Mouse (Mus musculus) mouse embryonic stem cell (cell line): Measurements from ENCODE around the gene Cers6.

Experiments
- in situ Hi-C, 2 experiments: fragments of 300-500 bp; cut with MboI; formaldehyde crosslinking; loops; 1 replicate in 1 of 2; 3 replicates in 1 of 2; pipeline ENCODE4 v1.14.3; 2019 to 2020; ENCODE audit warnings: low sequenced_read_pairs in 2 of 2, low pct_unique_long_range_greater_than_20kb in 1 of 2, mixed read lengths in 1 of 2; ENCODE audit not compliant: unreplicated experiment in 1 of 2

Gene Cers6

DNA sequence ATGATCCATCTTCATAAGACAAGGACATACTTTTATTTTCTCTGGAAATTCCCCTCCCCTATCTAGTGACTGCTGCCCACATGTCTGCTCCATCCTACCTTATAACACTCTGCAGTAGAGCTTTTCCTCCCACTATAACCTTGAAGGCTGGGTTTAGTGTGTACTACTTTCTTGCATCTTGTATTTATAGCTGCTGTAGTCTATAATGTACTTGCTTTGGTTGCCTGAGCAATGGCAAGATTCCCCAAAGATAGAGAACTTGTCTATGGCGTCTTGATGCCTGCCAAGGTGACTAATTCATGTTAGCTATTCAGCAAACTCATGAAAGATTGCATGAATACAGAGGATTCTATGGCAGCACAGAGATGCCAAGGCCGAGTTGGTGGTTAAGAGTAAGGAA lies 176.1 kb downstream of the Cers6 start:
- in situ Hi-C loops, result no loop called here

DNA sequence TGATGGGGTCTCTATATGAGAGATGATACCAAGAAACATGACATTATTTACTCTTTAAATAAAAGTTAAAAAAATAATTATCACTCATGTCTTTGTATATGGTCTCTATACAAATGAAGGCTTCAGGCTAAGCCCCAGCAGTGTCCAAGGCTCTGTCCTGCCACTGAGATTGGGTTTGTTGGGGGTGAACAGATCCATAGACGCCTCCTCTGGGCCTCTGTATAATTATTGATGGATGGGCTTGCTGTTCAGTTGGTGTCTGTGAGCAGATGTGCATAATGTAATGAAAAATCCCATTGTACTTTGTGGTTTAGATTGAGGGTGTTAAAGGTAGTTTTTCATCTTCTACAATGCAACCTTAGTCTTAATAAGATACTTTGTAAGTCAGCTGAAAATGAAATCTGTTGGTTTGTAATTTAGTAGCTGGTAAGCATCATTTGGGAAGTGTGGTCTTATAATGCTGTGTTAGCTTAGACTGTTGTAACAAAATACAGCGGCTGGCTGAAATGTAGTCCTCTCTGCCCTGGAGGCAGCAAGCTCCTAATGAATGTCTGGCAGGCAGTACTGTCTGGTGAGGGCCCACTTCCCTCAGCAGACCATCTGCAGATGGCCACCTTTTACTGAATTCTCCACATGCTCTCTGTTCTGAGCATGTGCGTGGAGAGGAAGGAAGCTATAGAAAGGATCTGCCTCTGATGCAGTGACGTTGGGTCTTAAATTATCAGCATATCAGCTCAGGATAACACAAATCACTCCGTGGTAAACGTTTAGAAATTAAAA lies 181.3 kb downstream of the Cers6 start:
- in situ Hi-C loops, result no loop called here

DNA sequence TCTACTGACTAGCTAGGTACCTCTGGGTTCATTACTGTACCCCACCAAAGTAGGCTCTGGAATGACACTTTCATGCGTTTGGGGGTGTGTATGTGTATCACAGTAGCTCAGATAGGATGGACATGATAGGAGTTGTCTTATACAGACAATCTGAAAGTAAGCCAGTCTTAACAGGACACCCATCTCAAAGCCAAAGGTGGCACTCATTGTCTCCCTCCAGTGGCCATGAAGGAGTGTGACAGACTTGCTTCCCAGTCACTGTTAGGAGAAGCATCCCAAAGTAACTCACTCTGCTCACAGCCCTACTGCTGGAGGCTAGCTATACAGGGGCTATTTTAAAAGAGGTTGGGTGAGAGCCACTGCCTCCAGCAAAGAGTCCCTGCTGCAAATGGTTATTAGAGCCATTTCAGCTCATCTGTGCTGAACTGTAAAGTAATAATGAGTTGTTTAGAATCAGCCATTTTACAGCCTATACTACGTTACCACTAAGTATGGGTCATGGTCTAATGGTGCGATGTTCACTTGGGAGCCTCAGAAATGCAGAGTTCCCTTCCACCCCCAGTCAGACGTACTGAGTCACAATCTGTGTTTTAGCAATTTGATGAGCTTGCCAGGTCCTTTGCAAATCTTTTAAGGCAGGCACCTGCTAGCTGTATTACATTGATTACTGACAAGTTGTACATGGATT lies 182.3 kb downstream of the Cers6 start:
- in situ Hi-C loops, result no loop called here

DNA sequence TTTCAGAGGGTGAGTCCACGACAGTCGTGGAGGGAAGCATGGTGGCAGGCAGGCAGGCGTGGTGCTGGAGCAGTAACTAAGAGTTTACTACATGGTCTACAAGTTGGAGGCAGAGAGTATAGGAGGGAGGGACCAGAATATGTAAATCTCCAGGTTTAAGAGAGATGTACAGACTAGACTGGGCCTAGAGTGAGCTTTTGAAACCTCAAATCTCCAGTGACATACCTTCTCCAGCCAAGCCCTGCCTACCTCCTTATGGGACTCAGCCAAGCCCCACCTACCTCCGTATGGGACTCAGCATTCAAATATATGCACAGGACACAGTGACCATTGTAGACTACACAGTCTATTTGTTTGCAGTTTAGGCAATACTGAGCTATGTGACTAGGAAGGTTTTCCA lies 184.7 kb downstream of the Cers6 start:
- in situ Hi-C loops, result no loop called here

DNA sequence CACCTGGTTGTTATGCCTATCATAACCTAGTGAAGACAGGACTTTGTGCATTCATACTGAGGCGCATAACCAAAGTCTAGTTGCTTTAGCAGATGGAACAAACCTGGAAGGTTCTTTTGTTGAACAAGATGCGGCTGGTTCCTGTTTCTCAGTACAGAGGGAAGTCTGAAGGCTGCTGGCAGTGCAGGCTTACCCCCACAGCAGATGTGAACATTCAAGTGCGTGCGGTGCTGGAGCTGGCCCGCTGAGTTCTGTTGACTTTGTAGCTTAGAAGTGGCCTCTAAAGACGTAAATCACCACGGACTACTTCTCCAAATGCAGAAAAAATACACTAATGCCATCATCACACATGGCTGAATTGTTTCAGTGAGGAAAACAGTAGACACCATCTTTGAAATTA lies 186.1 kb downstream of the Cers6 start:
- in situ Hi-C loops, result no loop called here

DNA sequence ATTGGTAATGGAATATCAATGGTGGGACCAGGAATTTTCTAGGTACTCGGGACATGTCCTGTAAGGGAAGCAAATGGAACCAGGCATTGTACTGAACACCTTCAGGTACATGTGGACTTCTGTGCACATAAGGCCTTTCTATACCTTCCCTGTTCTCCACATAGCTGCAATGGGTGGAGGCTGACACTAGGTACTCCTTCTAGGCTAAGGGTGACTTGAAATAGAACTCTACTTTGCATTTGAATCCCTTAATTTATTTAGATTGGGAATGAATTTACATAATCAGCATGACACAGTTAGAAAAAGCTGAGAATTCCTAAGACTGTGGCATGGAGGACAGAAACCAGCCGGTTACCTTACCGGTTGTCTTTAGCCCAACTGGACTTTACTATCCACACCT lies 186.6 kb downstream of the Cers6 start:
- in situ Hi-C loops, result no loop called here

DNA sequence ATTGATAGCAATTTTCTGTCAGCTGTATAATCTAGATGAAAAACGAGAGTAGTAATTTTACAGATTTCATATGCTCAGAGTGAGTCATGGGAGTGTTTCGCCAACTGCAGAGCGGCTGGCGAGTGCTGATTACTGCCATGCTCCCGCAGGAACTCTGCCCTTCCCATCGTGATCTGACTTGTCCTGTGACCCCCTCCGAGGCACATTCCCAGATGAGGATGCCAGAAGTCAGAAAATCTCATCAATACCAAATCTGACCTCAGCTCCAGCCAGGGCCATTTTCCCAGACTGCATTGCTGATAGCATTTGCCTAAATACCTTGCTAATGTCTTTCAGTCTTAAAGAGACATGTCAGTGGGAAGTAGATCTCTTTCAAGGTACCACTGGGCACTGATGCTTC lies 187.9 kb downstream of the Cers6 start:
- in situ Hi-C loops, result no loop called here

DNA sequence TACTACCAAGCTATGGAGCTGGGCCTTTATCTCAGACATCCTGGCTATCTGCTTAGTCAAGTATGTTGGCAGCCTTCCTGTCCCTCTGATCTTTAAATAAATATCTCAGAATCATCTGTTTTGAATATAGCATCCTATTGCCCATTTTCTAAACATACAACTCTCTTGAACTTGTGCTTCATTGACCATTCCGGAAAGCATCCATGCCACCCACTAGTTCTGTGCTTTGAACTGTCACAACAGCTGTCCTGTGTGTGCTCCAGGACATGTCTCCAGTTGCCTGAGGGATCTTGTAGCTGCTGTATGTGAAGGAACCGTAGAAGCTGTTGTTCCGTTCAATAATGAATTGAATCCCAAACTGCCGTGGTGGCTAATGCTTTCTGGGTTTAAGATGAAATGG lies 188.9 kb downstream of the Cers6 start:
- in situ Hi-C loops, result loop anchor here in 1 of 2 experiments (25.0 kb wide), 1 partner anchor 263 kb away; no protein-coding TSS in a partner anchor

DNA sequence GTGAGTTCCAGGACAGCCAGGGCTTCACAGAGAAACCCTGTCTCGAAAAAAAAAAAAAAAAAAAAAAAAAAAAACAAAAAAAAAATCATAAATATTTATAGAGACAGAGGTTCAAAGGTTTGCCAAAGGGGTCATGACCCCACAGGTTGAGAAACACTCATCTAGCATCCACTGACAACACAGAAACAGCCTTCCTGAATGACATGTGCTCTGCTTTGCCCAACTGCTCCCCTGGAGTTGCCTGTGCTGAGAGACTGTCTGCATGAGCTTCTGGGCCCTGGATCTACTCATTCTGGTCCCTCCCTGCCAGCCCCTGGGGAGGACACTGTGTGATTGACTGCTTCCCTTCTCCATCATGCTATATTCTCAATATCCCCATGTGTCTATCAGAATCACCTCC lies 190.4 kb downstream of the Cers6 start:
- in situ Hi-C loops, result loop anchor here in 1 of 2 experiments (25.0 kb wide), 1 partner anchor 264 kb away; no protein-coding TSS in a partner anchor

DNA sequence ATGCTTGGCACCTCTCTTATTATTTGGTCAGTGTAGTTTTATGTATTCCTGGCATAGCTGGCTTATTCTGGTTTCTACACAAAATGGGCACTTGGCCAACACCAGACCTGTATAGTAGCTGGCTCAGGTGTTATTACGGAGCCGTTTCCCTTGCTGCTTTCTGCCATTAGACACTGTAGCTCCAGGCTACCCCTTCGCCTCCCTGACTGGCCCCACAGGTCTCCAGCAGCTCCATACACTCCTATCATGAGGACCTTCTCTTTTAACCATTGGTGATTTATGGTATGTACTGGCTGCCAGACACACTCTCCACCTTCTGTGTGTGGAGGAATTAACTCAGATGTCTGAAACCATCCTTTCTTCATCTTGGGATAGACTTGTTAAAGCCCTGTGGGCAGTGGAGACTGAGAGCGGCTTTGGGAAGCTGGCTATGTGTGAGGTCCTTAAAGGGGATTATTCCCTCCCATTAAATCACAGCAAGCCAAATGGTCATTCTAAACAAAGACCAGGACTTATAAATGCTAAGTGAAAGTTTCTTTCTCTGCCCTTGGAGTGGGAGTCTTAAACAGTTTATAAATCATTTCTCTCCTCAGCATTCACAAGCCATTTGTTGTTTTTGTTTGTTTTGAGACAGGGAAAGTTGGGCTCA lies 192.1 kb downstream of the Cers6 start:
- in situ Hi-C loops, result loop anchor here in 1 of 2 experiments (25.0 kb wide), 1 partner anchor 266 kb away; no protein-coding TSS in a partner anchor

DNA sequence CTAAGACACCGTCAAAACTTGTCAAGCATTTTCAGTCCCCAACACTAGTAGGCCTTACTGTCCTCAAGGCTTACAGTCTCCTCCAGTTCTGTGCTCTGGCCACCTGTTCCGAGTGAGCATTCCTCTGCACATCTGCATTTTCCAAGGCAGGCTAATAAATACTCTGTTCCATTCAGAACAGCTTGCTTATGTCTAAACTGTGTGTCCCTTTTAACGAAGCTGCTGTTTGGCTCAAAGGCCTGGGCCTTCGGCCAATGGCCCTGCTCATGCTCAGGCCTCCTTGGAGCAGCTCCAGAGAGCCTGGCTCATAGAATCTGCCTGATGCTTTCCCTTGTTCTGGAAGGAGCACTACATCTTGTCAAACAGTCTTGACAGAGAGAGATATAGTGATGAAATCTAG lies 193.0 kb downstream of the Cers6 start:
- in situ Hi-C loops, result loop anchor here in 1 of 2 experiments (25.0 kb wide), 1 partner anchor 267 kb away; no protein-coding TSS in a partner anchor

DNA sequence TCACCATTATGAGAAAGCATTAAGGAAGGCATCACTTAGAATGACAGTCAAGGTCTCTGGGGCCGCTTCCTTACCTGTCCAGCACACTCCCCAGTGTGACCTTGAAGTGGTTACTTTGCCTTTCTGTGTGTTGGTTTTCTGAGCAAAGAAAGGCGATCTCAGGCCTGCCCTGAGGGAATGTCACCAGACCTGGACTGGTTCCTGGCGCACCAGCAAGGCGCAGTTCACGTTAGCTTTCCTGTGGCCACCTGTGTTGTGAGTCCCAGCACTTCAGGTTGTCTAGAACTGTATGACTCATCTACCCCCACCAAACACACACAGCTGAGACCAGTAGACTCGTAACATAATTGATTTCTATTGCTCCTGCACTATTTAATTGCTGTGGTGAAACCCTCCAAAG lies 193.9 kb downstream of the Cers6 start:
- in situ Hi-C loops, result loop anchor here in 1 of 2 experiments (25.0 kb wide), 1 partner anchor 268 kb away; no protein-coding TSS in a partner anchor

DNA sequence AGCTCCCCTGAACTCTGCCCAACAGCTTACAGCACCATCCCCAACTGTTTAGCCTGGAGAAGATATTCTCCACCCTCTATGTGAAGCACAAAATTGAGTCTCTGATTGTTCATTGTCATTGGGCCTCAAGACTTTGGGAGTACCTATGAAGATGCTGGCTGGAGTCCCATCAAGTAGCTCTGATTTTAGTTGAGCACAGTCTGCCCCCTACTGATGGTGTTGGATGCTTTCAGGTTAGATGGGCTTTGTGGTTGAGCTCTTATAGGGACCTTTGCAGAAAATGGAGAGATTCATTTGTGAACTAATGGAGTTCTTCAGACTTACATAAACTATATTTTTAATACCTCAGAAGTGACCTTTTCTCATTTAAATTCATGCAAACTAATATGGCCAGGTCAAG lies 200.1 kb downstream of the Cers6 start:
- in situ Hi-C loops, result loop anchor here (10.0 to 25.0 kb wide), 2 partner anchors 274 to 277 kb away; no protein-coding TSS in a partner anchor

DNA sequence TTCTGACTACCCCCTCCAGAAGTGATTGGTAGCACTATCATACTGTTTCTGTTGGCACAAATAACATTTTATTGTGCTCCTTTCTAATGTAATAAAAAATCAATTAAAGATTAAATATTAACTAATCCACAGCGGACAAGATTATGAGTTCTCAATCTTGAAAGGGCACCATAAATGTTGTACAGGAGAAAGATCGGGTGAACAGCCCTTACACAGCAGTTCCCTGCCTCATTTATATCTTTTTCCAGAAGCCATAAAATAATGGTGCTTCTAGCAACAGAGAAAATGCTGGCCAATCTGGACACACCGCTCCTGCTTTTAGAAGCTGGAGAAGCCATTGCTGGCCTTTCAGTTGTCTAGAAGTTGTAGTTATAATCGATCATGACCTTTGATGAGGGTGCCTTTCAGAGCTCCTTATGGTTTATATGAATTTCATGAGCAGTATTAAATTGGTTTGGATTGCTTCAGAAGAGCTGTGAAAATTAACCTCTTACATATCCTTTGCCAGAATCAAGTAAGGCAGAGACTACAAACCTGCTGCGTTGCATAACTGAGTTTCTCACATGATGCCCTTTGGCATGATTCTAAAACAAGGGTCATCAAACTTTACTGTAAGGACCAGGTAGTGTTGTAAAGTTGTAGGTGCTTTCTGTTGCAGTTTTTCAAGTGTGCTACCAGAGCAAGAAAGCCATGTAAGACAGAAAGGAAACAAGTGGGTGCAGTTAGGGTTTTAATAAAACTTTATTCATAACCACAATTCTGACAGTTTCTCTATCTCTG lies 200.9 kb downstream of the Cers6 start:
- in situ Hi-C loops, result loop anchor here (10.0 to 25.0 kb wide), 2 partner anchors 275 to 277 kb away; no protein-coding TSS in a partner anchor

DNA sequence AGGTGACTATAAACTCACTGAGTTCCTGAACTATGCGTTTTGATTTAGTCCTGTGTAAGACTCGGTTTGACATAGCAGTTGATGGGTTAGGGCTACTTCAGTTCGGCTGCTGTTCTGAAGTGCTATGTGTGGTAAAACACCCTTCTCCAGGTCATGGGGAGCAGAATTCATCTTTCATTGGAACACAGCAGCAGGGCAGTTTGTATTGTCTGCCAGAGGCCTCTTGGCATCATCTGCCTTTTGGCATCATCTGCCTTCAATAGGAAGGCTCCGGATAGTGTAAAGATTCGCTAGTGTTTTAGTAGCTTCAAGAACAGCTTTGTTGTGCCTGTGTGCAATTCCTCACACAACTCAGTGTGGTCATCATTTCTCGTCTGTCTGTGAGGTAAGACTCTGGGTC lies 203.5 kb downstream of the Cers6 start:
- in situ Hi-C loops, result loop anchor here (10.0 to 25.0 kb wide), 2 partner anchors 277 to 280 kb away; no protein-coding TSS in a partner anchor

DNA sequence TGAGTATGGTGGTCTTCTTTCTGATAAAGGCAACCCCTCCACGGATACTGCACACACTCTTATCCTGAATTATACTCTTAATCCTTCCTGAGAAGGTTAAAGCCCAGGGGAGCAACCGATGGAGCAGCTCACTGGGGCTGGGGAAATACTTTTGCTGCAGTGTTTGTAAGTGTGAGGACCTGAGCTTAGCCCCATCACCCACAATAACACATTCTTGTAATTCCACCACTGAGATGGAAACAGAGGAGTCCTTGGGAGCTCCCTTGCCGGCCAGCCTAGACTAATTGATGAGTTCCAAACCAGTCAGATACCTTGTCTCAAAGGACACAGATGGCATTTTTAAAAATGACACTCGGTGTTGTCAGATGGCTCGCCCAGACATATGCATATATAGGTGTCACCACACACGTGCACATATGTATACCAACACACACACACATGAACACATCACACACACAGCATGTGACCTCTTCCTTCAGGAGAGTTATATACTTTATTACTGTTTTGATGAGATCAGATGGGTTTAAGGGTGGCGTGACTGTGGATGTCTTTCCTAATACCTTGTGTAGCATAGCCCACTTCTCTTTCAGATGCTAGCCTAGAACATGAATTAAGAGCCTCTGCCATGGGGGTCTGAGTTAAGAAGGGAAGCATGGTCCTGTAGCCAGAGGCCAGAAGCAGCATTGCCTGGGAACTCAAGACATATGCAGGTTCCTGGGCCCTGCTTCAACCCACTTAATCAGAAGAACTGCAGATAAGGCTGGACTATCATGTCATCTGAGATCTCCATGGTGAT lies 210.4 kb downstream of the Cers6 start:
- in situ Hi-C loops, result loop anchor here in 1 of 2 experiments (25.0 kb wide), 1 partner anchor 284 kb away; no protein-coding TSS in a partner anchor

DNA sequence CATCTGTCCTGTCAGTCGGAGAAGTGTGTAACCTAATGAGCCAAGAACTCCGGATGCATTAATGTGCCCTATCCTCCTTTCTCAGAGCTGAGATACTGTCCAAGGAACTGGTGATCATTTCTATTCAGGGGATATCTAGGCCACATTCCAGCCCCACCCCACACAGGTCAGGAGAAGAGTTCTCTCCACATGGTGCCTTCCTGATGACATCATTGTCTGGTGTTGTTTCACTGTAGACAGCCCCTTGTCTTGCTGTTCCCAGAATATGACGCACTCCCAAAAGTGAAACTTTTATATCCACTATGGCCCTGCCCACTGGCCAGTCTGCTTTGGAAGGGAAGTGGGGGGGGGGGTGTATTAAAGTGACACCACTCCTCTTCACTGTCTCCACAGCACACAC lies 215.9 kb downstream of the Cers6 start:
- in situ Hi-C loops, result no loop called here
